Mouse (Mus musculus): ENCODE measurements at regions not wholly inside any gene's neighbourhood (a gene's known extent, or its start where the extent isn't known, plus 50 kb on each side); places are given as distances from the start of the nearest gene placed in this dataset.

GRCm38 (mm10) chr13:111939534-111940115 lies 130.8 kb upstream of the Map3k1 start:
- no peak for DNase-seq (ENCODE audit: low spot score in 2 of 2)

DNA sequence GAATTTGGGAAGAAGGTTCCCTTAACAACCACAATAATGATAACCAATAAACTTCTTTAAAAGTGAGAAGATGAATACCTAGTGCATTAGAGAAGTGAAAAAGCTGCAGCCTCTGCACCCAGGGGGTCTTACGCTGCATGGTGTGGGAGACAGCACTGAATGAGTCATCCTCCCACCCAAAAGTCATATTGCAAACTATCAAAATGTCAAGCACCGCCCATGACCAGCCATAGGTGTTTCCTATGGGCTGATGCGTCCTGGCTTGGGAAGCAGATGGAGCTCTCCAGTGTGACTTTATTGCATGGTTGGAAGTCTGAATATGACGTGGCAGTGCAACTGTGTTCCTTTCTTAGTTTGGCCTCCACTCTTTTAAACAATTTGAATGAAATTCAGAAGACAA lies 131.5 kb upstream of the Map3k1 start:
- DNase-seq (ENCODE audit: low spot score in 2 of 2): no peak

GRCm38 (mm10) chr13:111940796-111941513 lies 132.2 kb upstream of the Map3k1 start:
- no peak for DNase-seq (ENCODE audit: low spot score in 2 of 2)

DNA sequence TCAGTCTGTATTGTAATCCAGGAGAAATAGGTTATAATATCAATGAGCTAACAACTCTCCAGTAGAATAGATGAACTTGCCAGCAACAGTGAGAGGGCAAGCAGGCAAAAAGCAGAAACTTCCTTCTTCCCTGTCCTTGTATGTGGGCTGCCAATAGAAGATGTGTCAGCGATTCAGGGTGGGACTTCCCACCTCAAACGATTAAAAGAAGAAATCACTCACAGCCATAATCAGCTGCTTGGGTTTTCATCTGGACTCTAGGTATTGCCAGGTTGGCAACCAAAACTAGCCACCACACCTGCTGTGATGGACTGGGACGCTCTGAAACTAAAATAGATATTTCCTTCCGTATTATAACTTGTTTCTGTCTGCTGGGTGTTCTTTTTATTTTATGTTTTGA lies 133.2 kb upstream of the Map3k1 start:
- no peak for DNase-seq (ENCODE audit: low spot score in 2 of 2)

GRCm38 (mm10) chr13:111943392-111944088 lies 134.7 kb upstream of the Map3k1 start:
- no peak for DNase-seq (ENCODE audit: low spot score in 2 of 2)

DNA sequence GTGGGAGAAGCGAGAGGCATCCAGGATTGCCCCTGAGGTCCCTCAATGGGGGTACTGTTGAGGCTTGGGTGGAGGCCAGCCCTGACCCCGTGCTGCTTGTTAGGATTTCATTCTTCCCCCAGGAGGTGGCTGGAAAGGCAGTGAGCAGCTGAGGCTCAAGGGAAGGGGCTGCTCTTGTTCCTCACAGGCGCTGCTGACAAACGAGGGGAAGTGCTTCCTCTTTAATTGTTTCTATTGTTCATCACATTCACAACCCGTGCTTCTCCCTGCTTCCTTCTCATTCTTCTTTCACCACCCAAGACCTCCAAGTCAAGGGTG lies 135.3 kb upstream of the Map3k1 start:
- no peak for DNase-seq (ENCODE audit: low spot score in 2 of 2)

DNA sequence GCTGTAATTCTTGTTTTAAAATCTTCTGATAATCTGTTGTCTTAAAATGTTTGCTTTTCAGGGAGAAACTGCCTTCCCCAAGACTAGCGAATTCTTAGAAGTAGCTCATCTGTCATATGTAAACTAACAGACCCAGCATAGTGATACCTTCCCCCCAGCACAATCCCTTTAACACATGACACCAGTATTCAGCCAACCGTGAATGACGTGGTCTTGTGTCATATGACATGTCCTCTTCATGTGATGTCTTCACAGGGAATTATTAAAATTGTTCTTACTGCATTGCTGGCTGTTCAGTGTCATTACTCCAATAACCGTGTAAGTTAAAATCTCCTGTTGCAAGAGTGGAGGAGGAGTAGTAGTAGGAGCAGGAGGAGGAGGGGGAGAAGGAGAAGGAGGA lies 137.5 kb upstream of the Map3k1 start:
- no peak for DNase-seq (ENCODE audit: low spot score in 2 of 2)

GRCm38 (mm10) chr13:111946811-111947210 lies 138.0 kb upstream of the Map3k1 start:
- DNase-seq (ENCODE audit: low spot score in 2 of 2): no peak

DNA sequence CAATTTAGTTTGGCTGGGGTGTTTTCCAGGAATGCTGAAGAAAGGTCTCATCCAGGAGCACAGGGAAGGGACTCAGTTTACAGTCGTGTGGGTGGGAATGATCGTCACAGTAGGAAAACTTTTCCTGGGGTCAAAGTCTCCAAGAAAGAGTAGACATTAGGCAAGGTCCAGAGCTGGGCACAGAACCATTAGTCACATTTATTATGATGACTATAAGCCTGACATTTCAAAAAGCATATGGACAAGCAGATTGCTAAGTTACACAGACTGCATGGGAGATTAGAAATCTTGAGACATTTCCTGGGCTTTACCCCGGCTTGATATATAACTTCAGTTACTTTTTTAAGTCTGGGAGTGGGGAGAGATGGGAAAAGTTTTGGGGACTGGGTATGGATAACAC lies 139.6 kb upstream of the Map3k1 start:
- DNase-seq (ENCODE audit: low spot score in 2 of 2): no peak

- DNase-seq (ENCODE audit: low spot score in 2 of 2): no peak
These were observed 141.2 kb upstream of the Map3k1 start for GRCm38 (mm10) chr13:111950042-111950441.

DNA sequence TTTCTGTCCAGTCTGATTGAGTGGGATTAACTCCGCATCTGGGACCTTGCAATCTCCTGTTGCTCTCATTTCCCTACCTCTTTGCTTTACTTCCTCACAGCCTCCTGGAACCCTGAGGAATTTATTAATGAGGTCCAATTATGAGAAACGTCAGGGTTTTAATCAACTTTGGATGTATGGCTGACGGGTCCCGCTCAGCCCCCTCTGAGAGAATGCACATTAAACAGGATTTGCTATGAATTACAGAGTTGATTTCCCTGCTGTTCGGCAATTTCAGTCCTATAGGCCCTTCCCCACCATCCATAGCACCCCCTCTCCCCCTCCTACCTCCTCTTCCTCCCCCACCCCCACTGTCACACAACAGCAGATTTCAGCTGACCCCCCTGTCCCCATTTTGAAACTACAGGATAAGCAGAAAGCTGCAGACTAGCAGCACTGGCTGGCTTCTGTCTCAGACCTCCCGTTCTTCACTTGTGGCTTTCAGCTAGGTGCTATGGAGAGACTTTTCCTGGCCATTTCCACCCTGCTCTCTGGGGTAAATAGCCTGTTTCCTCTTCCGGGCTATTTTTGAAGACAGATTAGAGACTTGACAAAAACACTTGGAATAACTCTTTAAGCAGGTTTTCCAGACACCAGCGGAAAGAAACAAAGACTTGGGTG lies 145.2 kb upstream of the Map3k1 start:
- DNase-seq (ENCODE audit: low spot score in 2 of 2): no peak

- no peak for DNase-seq (ENCODE audit: low spot score in 2 of 2)
These were observed 145.7 kb upstream of the Map3k1 start for GRCm38 (mm10) chr13:111954520-111954884.

DNA sequence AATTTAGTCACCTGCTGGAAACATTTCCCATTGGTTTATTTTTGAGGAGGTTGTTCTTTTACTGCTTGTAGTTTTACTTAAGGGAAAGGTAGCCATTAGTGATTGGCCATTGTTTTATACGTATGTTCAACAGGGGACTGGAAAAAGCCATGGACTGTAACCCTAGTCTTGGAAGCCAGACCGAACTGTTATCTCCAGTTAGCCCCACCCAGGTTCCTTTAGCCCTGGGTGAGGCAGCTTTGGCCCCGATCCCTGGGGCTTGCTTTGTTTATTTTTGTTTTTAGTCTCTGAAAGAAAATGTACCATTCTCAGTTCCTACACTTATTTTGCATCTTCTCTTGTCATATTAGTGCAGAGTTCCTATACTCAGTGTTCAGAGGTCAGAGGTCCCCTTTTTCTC lies 148.3 kb upstream of the Map3k1 start:
- no peak for DNase-seq (ENCODE audit: low spot score in 2 of 2)

DNA sequence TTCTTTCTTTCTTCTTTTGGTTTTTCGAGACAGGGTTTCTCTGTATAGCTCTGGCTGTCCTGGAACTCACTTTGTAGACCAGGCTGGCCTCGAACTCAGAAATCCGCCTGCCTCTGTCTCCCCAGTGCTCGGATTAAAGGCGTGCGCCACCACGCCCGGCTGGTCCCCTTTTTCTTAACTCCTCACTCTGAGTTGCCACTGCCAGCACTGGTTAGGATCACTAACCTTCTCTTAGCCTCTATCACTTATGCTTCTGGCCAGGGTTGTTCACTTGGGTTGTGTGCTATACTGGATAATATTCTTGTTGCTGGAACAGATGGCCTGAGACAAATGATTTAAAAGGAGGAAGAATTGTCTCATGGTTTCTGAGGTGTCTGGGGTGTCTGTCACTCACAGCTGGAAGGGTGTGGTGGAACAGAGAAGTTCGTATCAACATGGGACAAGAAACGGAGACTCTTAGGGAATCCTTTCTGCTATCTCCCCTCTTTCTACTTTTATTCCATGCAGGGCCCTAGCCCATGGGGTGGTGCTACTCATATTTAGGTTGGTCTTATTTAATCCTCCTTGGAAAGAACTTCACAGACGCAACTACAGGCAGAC lies 149.0 kb upstream of the Map3k1 start:
- DNase-seq (ENCODE audit: low spot score in 2 of 2): no peak

- no peak for DNase-seq (ENCODE audit: low spot score in 2 of 2)
These were observed 149.6 kb upstream of the Map3k1 start for GRCm38 (mm10) chr13:111958421-111958820.

DNA sequence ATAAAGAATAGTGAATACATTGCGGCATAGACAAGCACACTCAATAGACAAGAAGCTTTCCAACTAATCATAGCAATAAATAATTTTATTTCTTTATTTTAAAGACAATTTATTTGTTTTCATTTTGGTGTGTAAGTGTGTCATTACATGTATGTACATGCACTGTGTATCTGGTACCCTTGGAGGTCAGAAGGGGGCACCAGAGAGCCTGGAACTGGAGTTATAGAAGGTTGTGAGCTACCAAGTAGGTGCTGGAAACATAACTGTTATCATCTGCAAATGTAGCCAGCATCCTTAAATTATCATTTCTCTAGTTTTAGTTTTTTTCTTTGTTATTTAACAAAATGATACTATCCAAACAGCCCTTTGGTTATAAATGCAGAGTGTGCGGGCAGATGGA lies 151.2 kb upstream of the Map3k1 start:
- DNase-seq (ENCODE audit: low spot score in 2 of 2): no peak

DNA sequence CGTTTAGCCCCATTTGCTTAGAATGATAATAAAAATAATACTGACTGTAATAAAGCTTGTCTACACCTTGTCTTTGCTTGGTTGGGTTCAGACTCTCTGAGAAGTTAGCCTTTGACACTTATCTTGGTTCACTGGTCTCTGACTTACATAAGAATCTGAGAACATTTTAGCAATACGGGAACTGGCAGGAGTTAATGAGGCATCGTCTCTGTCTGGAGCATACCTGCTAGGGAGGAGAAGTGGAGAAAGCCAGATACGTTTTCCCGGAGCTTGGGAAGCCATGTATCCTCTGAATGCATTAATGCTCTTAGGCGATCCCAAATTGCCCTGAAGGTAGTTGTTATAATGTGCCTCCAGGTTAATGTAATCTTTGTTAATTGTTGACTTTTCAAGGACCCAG lies 152.6 kb upstream of the Map3k1 start:
- no peak for DNase-seq (ENCODE audit: low spot score in 2 of 2)

- no peak for DNase-seq (ENCODE audit: low spot score in 2 of 2)
These were observed 153.4 kb upstream of the Map3k1 start for GRCm38 (mm10) chr13:111962155-111962554.

- DNase-seq (ENCODE audit: low spot score in 2 of 2): no peak
These were observed 157.3 kb upstream of the Map3k1 start for GRCm38 (mm10) chr13:111966113-111966512.

- DNase-seq (ENCODE audit: low spot score in 2 of 2): no peak
These were observed 157.8 kb upstream of the Map3k1 start for GRCm38 (mm10) chr13:111966627-111967026.

GRCm38 (mm10) chr13:111968197-111968596 lies 159.4 kb upstream of the Map3k1 start:
- no peak for DNase-seq (ENCODE audit: low spot score in 2 of 2)

DNA sequence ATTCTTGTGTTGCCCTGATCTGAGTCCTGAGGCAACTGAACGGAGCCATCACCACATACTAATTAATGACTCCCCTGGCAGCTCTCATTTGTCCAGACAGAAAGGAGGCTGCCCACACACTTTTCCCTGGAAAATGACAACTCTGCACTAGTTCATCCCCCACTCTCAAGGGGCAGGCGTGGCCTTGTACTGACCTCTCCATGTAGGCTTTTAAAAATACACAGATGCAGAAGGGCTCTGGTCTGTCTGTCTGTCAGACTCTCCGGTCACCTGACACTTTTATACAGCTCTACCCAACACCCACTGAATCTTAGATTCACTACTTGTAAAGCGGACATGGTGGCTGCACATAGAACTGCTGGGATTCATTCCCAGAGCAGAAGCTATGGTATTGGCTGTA lies 165.5 kb upstream of the Map3k1 start:
- DNase-seq (ENCODE audit: low spot score in 2 of 2): no peak
